8 mouse cellular contexts compared by ENCODE assay signal in the genomic region with DNA sequence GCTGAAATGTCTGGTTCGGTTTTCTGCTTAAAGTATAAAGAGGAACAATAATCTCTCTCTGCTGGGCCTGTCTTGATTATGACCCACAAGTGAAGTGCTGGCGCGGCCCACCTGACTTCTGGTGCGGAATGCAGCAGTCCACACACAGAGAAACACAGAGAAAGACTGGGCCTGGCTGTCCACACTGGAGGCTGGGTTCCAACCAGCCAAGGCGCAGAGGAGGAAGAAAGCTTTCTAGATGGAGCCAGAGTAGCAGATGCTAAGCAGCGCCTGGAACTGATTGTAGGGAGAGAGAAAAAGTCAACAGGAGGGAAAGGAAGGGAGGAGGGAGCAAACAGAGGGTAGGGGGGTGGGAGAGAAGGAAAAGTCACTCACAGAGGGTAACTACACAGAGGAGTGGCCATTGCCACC.
DNase-seq lines count a peak whose midpoint lies in the region; ATAC-seq and TF ChIP-seq lines count a peak whose summit lies in the region.

No protein-coding gene starts in this region.

- H3K27me3 ChIP-seq in kidney, embryonic 14.5 days (ENCODE audit: control insufficient read depth, insufficient read depth, low read length) = no peaks in the 10 kb centered on the region
- H3K27me3 ChIP-seq in stomach, postnatal 0 days (ENCODE audit: control insufficient read depth, insufficient read depth, low read length) = no peaks in the 10 kb centered on the region

- peak; percentile 32; the same call in 1 of the 2 replicates for ATAC-seq in kidney, embryonic 14.5 days (ENCODE audit: low FRiP score, low TSS enrichment)
- ATAC-seq in stomach, postnatal 0 days (ENCODE audit: low FRiP score, low TSS enrichment) = peak; percentile 54
- ATAC-seq in megakaryocyte progenitor cell, adult 5-6 weeks (replicated peaks; ENCODE audit: poor library complexity) = no peak

- H3K4me2 ChIP-seq in kidney, embryonic 14.5 days (replicated peaks; ENCODE audit: low read depth, low read length) = peak overlapping the region; percentile 21; the same call in 1 of the 2 replicates
- no peak overlapping the region for H3K4me2 ChIP-seq in stomach, postnatal 0 days (replicated peaks; ENCODE audit: low read depth)

- H3K27ac ChIP-seq in kidney, embryonic 14.5 days (ENCODE audit: low read depth, low read length) = peak overlapping the region; percentile 80
- H3K27ac ChIP-seq in cortical plate, adult 2 months (ENCODE audit: insufficient read depth, low read length) = peak overlapping the region; percentile 78
- peak overlapping the region; percentile 81 for H3K27ac ChIP-seq in stomach, postnatal 0 days (replicated peaks)

- 0 out of 2 replicates have a peak overlapping the region, but pooled peaks have one; percentile 18 for H3K9ac ChIP-seq in kidney, embryonic 14.5 days (ENCODE audit: low read depth, low read length)
- H3K9ac ChIP-seq in stomach, postnatal 0 days (ENCODE audit: low read length) = no peak overlapping the region

- peaks cover 30% of the 10 kb centered on the region for H3K4me1 ChIP-seq in kidney, embryonic 14.5 days (ENCODE audit: control insufficient read depth, insufficient read depth, low read length)
- peaks cover 12% of the 10 kb centered on the region for H3K4me1 ChIP-seq in cortical plate, adult 2 months (ENCODE audit: control insufficient read depth, insufficient read depth, low read length)
- H3K4me1 ChIP-seq in stomach, postnatal 0 days (replicated peaks; ENCODE audit: control insufficient read depth, insufficient read depth) = peaks cover 5% of the 10 kb centered on the region; the same call in 1 of the 2 replicates

- H3K4me3 ChIP-seq in kidney, embryonic 14.5 days (ENCODE audit: low read length) = no peak overlapping the region
- H3K4me3 ChIP-seq in cortical plate, adult 2 months (ENCODE audit: insufficient read depth, low read length) = no peak overlapping the region
- H3K4me3 ChIP-seq in stomach, postnatal 0 days (ENCODE audit: low read depth, low read length) = no peak overlapping the region

- no peak for TF ChIP-seq CTCF in cortical plate, adult 2 months (IDR thresholded peaks at IDR 0.05; ENCODE audit: extremely low read depth, insufficient read depth, low read length)
- TF ChIP-seq CTCF in stomach, postnatal 0 days (IDR thresholded peaks at IDR 0.05; ENCODE audit: low read depth) = no peak

- no peak for TF ChIP-seq POLR2A in cortical plate, adult 2 months (IDR thresholded peaks at IDR 0.05; ENCODE audit: extremely low read depth, insufficient read depth, low read length)

- no peak for DNase-seq in kidney, adult 9 months
- DNase-seq in gastrocnemius, postnatal 25 days = peak; percentile 38
- DNase-seq in left cerebral cortex, postnatal 36 days (ENCODE audit: low spot score in 2 of 2) = peak; percentile 60 to 74
- peak; percentile 57 for DNase-seq in stomach, postnatal 0 days (ENCODE audit: low spot score)
- DNase-seq in thymus, postnatal 36 days = no peak

- H3K36me3 ChIP-seq in kidney, embryonic 14.5 days (ENCODE audit: control insufficient read depth, insufficient read depth, low read length) = no peaks in the 10 kb centered on the region
- H3K36me3 ChIP-seq in stomach, postnatal 0 days (ENCODE audit: control insufficient read depth, insufficient read depth, low read length) = no peaks in the 10 kb centered on the region

- H3K9me3 ChIP-seq in kidney, embryonic 14.5 days (ENCODE audit: control insufficient read depth, low read length) = no peaks in the 10 kb centered on the region
- H3K9me3 ChIP-seq in stomach, postnatal 0 days (ENCODE audit: control insufficient read depth, low read length) = no peaks in the 10 kb centered on the region

- intact Hi-C loops in left cerebral cortex, postnatal 36 days (cut with DNase I) = loop anchor here (2.0 to 10.0 kb wide), 3 partner anchors 54 to 240 kb away; no protein-coding TSS in a partner anchor

- TF ChIP-seq EP300 in stomach, postnatal 0 days (optimal IDR thresholded peaks at IDR 0.05) = no peak

- 48% methylated on average over 6 of the region's 6 CpGs for WGBS in kidney, embryonic 14.5 days
- WGBS in stomach, postnatal 0 days = 45% methylated on average over 6 of the region's 6 CpGs

Comparison
In these comparisons a context has a peak if more than half of its experiments do, and no peak if none do; other contexts are left out.
1. DNase-seq: peak in gastrocnemius, postnatal 25 days (single experiment), left cerebral cortex, postnatal 36 days (2 of 2) and stomach, postnatal 0 days (single experiment); none in kidney, adult 9 months (single experiment) and thymus, postnatal 36 days (0 of 2).
2. Peak in every context shown above with its lines, with median percentiles within 50 percentile points of each other: H3K27ac ChIP-seq.